Comparison of ENCODE assay signal across 17 mouse cellular contexts in genomic region chr15:86432791-86433190, GRCm38 (mm10).
"Had no signal": no experiment of that assay in that cellular context is flagged by ENCODE, and none has a peak within 500 bp of the region (broad histone marks: within the 10 kb centered on the region; RNA-seq: fewer than 3 reads in every experiment).

No protein-coding gene starts in this region.

- ATAC-seq: intestine, embryonic 15.5 days; liver, postnatal 0 days; midbrain, embryonic 16.5 days had no signal

- H3K36me3 ChIP-seq: intestine, embryonic 15.5 days; limb, embryonic 12.5 days; liver, embryonic 13.5 days; lung, embryonic 15.5 days; stomach, embryonic 15.5 days had no signal

- DNase-seq: kidney, postnatal 4 days; liver; liver, embryonic 13.5 days; liver, postnatal 0 days; lung, postnatal 14 days; right cerebral cortex, postnatal 14 days; thymus, adult 2 months; thymus, postnatal 25 days had no signal

- H3K9me3 ChIP-seq: intestine, embryonic 15.5 days; limb, embryonic 12.5 days; liver, embryonic 13.5 days; lung, embryonic 15.5 days; megakaryocyte, embryonic 14.5 days; stomach, embryonic 15.5 days had no signal

- H3K4me2 ChIP-seq: intestine, embryonic 15.5 days; limb, embryonic 12.5 days; liver, embryonic 13.5 days; lung, embryonic 15.5 days; stomach, embryonic 15.5 days had no signal

- H3K27ac ChIP-seq: intestine, embryonic 15.5 days; kidney, postnatal 0 days; layer of hippocampus, adult 2 months; limb, embryonic 12.5 days; liver, embryonic 13.5 days; lung, embryonic 15.5 days; macrophage; stomach, embryonic 15.5 days had no signal

- H3K4me3 ChIP-seq: intestine, embryonic 15.5 days; layer of hippocampus, adult 2 months; limb, embryonic 12.5 days; liver, embryonic 13.5 days; lung, embryonic 15.5 days; megakaryocyte, embryonic 14.5 days; stomach, embryonic 15.5 days had no signal

- H3K4me1 ChIP-seq: intestine, embryonic 15.5 days; liver, embryonic 13.5 days; lung, embryonic 15.5 days; stomach, embryonic 15.5 days had no signal

- H3K9ac ChIP-seq: intestine, embryonic 15.5 days; limb, embryonic 12.5 days; liver, embryonic 13.5 days; liver, postnatal 0 days; lung, embryonic 15.5 days; stomach, embryonic 15.5 days had no signal

- H3K27me3 ChIP-seq: intestine, embryonic 15.5 days; limb, embryonic 12.5 days; liver, embryonic 13.5 days; lung, embryonic 15.5 days; megakaryocyte, embryonic 14.5 days; stomach, embryonic 15.5 days had no signal
